Mouse (Mus musculus) hindbrain, embryonic 10.5 days (tissue): Measurements from ENCODE around the gene Sephs2. TPM values are rescaled to one million over a fixed set of nuclear protein-coding genes. Genes with fewer than 3 reads are reported as not detected.
"Not testable (repeated sequence)": the region's sequence is repeated elsewhere in the genome, so short reads cannot be mapped to it uniquely, and the experiment has no call there.

Experiments used
- DNase-seq: peaks from one replicate; pipeline ENCODE4 v3.0.0-alpha.2; 2017; ENCODE audit warnings: low spot score
- H3K27ac ChIP-seq: fragments of 300-500 bp; sonication (generic); 2 replicates; pipeline ENCODE4 v1.5.1; 2016; ENCODE audit warnings: mild to moderate bottlenecking, moderate library complexity
- H3K27me3 ChIP-seq: fragments of 300-500 bp; sonication (generic); 2 replicates; pipeline ENCODE4 v1.6.1; 2016; ENCODE audit warnings: mild to moderate bottlenecking; ENCODE audit not compliant: poor library complexity, insufficient read depth, severe bottlenecking
- H3K36me3 ChIP-seq: fragments of 300-500 bp; sonication (generic); 2 replicates; pipeline ENCODE4 v1.6.1; 2016; ENCODE audit warnings: mild to moderate bottlenecking, moderate library complexity
- H3K4me1 ChIP-seq: fragments of 300-500 bp; sonication (generic); replicated peaks from 2 replicates; pipeline ENCODE4 v1.6.1; 2016; ENCODE audit warnings: mild to moderate bottlenecking
- H3K4me3 ChIP-seq: fragments of 300-500 bp; sonication (generic); 2 replicates; pipeline ENCODE4 v1.5.1; 2016; ENCODE audit warnings: mild to moderate bottlenecking, moderate library complexity
- H3K9me3 ChIP-seq: fragments of 300-500 bp; sonication (generic); 2 replicates; pipeline ENCODE4 v1.6.1; 2016; ENCODE audit warnings: mild to moderate bottlenecking, moderate library complexity
- WGBS: fragments of 180-500 bp; shearing (Covaris S2); methylation state at CpG from one replicate; pipeline ENCODE4 v1.1.7; 2016; 5-methylcytosine and 5-hydroxymethylcytosine counted together
- polyA plus RNA-seq: library from polyadenylated mRNA; unstranded; fragments of >200 nt; fragmentation: Nextera tagmentation; extraction: Ambion mirVana; gene quantifications from 2 replicates; pipeline ENCODE4 v1.2.1, GENCODE M21; 2016

Gene Sephs2
- polyA plus RNA-seq, 1 experiment from 2014 or later: 69.8 TPM

- Histone ChIP-seq H3K4me1 (peaks cover 24% of the 10 kb centered on the region), H3K27ac (no peak overlapping the region), H3K4me3 (no peak overlapping the region), H3K9me3 (no peaks in the 10 kb centered on the region), H3K27me3 (no peaks in the 10 kb centered on the region), H3K36me3 (peaks cover 16% of the 10 kb centered on the region)
- 86% methylated on average over 10 of the region's 10 CpGs for WGBS
- no peak for DNase-seq
Measured at GRCm38 (mm10) chr7:127262218-127262961, 11.5 kb downstream of the Sephs2 start.

DNA sequence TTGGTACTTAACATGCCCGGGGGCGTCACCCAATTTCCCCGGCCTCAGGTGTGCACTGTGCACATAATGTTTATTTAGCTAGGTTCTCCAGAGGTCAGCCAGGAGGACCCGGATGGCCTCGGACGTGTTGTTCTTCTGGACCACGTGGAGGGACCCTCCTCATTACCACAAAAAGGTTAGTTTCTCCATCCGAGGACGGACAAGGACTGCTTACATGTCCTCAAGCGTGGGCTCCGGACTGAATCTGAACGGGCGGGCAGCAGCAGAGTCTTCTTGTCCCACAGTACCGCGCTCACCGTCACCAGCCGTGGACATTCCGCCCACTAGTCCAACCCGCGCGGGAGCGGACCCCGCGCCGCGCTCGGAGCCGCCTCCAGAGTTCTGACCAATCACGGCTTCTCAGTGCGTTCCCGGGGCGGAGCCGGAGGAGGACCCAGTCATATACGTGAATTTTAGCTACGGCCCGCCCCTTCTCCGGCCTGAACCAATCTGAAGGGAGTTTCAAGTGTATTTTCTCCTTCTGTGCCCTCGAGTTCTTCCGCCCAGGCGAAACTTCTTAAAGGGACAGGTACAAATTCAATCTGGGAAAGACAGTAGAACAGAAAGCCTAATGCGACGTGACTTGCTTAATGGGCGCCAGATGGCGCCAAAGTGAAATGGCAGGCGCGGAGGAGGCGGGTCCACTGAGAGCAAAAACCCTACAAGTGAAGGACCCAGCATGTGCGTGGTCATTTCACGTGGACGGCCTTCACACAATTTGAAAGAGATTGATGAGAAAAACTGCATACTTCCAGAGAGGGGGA, 13.3 kb downstream of the Sephs2 start, which contains the start of gene Dctpp1:
Dctpp1 (minus strand) TSS at position 401 of the 803 bp plus-strand sequence.
- peaks cover 24% of the 10 kb centered on the region for H3K4me1 ChIP-seq
- DNase-seq: peak; percentile 98
- peak within 1 kb of the TSS; percentile 88 for H3K27ac ChIP-seq
- H3K36me3 ChIP-seq: peaks cover 34% of the 10 kb centered on the region
- no peaks in the 10 kb centered on the region for H3K27me3 ChIP-seq
- H3K9me3 ChIP-seq: no peaks in the 10 kb centered on the region
- peak within 1 kb of the TSS; percentile 72 for H3K4me3 ChIP-seq
- WGBS: under 1% methylated on average over 50 of the region's 50 CpGs

DNA sequence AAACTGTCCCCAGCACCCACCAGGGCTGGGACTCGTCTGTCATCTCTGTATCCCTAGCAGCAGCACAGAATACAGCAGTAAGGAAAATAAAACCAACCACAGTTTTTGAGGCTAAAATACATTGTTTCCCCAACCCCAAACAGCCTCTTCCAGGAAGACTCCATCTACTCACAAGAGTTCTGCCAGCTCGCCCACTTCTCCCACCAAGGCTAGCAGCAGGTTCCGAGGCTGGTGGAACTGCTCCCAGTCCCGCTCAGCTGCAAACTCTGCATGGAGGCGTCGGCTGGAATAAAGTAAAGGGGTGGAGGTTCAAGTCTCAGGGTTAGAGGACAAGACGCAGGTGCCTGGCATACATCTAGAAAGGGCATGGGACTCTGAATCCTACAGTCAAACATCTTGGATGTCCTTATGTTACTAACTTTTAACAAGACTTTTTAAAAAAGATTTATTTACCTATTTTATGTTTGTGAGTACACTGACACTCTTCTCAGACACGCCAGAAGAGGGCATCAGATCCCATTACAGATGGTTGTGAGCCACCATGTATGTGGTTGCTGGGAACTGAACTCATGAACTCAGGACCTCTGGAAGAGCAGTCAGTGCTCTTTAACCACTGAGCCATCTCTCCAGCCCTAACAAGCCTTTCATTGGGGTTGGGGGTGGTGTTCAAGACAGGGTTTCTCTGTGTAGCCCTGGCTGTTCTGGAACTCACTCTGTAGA, 14.5 kb downstream of the Sephs2 start:
- Histone ChIP-seq H3K36me3 (peaks cover 36% of the 10 kb centered on the region), H3K4me1 (peaks cover 33% of the 10 kb centered on the region), H3K27ac (peak overlapping the region; percentile 88), H3K9me3 (no peaks in the 10 kb centered on the region), H3K4me3 (peak overlapping the region; percentile 72), H3K27me3 (no peaks in the 10 kb centered on the region)
- 76% methylated on average over 8 of the region's 8 CpGs for WGBS
- no peak for DNase-seq

GRCm38 (mm10) chr7:127256518-127256917, 17.3 kb downstream of the Sephs2 start:
- 92% methylated on average over 5 of the region's 5 CpGs for WGBS
- DNase-seq: no peak
- Histone ChIP-seq H3K4me1 (peaks cover 40% of the 10 kb centered on the region), H3K9me3 (no peaks in the 10 kb centered on the region), H3K27ac (no peak overlapping the region), H3K4me3 (no peak overlapping the region), H3K27me3 (no peaks in the 10 kb centered on the region), H3K36me3 (peaks cover 44% of the 10 kb centered on the region)

GRCm38 (mm10) chr7:127255965-127256364, 17.9 kb downstream of the Sephs2 start:
- Histone ChIP-seq H3K4me1 (peaks cover 35% of the 10 kb centered on the region), H3K27ac (no peak overlapping the region), H3K27me3 (no peaks in the 10 kb centered on the region), H3K36me3 (peaks cover 48% of the 10 kb centered on the region), H3K9me3 (no peaks in the 10 kb centered on the region), H3K4me3 (no peak overlapping the region)
- WGBS: 87% methylated on average over 2 of the region's 2 CpGs
- DNase-seq: no peak

- H3K9me3 ChIP-seq: no peaks in the 10 kb centered on the region
- peak overlapping the region; percentile 91 for H3K27ac ChIP-seq
- H3K27me3 ChIP-seq: no peaks in the 10 kb centered on the region
- H3K36me3 ChIP-seq: peaks cover 56% of the 10 kb centered on the region
- peaks cover 31% of the 10 kb centered on the region for H3K4me1 ChIP-seq
- WGBS: 38% methylated on average over 4 of the region's 4 CpGs
- no peak for DNase-seq
- H3K4me3 ChIP-seq: peak overlapping the region; percentile 65
Measured at GRCm38 (mm10) chr7:127255008-127255407, 18.8 kb downstream of the Sephs2 start.

DNA sequence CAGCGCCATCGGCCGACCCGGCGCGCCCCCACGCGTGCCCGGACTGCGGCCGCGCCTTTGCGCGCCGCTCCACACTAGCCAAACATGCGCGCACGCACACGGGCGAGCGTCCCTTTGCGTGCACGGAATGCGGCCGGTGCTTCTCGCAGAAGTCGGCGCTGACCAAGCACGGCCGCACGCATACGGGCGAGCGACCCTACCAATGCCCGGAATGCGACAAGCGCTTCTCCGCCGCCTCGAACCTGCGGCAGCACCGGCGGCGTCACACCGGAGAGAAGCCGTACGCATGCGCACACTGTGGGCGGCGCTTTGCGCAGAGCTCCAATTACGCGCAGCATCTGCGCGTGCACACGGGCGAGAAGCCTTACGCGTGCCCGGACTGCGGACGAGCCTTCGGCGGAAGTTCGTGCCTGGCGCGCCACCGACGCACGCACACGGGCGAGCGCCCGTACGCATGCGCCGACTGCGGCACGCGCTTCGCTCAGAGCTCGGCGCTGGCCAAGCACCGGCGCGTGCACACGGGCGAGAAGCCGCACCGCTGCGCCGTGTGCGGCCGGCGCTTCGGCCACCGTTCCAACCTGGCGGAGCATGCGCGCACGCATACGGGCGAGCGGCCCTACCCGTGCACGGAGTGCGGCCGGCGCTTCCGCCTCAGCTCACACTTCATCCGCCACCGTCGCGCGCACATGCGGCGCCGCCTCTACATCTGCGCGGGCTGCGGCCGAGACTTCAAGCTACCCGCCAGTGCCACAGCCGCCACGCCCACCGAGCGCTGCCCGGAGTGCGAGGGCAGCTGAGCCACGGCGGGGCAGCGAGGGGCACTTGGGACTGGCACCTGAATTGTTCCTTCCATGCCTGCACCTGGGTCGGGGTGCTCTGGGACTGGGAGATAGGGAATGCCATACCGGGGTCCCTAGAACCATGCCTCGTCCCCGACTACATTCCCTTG, 19.8 kb downstream of the Sephs2 start:
- Histone ChIP-seq H3K4me3 (peak overlapping the region; percentile 65), H3K27me3 (no peaks in the 10 kb centered on the region), H3K27ac (peak overlapping the region; percentile 91), H3K4me1 (peaks cover 22% of the 10 kb centered on the region), H3K9me3 (no peaks in the 10 kb centered on the region), H3K36me3 (peaks cover 65% of the 10 kb centered on the region)
- 1% methylated on average over 136 of the region's 136 CpGs for WGBS
- DNase-seq: peak; percentile 94

GRCm38 (mm10) chr7:127253341-127253740, 20.5 kb downstream of the Sephs2 start:
- Histone ChIP-seq H3K27me3 (no peaks in the 10 kb centered on the region), H3K4me1 (peaks cover 16% of the 10 kb centered on the region), H3K27ac (peak overlapping the region; percentile 91), H3K36me3 (peaks cover 64% of the 10 kb centered on the region), H3K9me3 (no peaks in the 10 kb centered on the region), H3K4me3 (peak overlapping the region; percentile 65)
- WGBS: 84% methylated on average over 6 of the region's 6 CpGs
- no peak for DNase-seq

- H3K27me3 ChIP-seq: no peaks in the 10 kb centered on the region
- WGBS: 86% methylated on average over 2 of the region's 2 CpGs
- H3K36me3 ChIP-seq: peaks cover 64% of the 10 kb centered on the region
- no peak overlapping the region for H3K27ac ChIP-seq
- no peaks in the 10 kb centered on the region for H3K9me3 ChIP-seq
- H3K4me1 ChIP-seq: peaks cover 16% of the 10 kb centered on the region
- DNase-seq: peak; percentile 27
- H3K4me3 ChIP-seq: no peak overlapping the region
Measured at GRCm38 (mm10) chr7:127252414-127252813, 21.4 kb downstream of the Sephs2 start.

- H3K9me3 ChIP-seq, H3K27me3 ChIP-seq, H3K4me3 ChIP-seq, H3K27ac ChIP-seq, DNase-seq: not testable (repeated sequence)
- H3K36me3 ChIP-seq: peaks cover 62% of the 10 kb centered on the region
- peaks cover 29% of the 10 kb centered on the region for H3K4me1 ChIP-seq
- 92% methylated on average over 8 of the region's 8 CpGs for WGBS
Measured at GRCm38 (mm10) chr7:127250511-127250910, 23.3 kb downstream of the Sephs2 start.

DNA sequence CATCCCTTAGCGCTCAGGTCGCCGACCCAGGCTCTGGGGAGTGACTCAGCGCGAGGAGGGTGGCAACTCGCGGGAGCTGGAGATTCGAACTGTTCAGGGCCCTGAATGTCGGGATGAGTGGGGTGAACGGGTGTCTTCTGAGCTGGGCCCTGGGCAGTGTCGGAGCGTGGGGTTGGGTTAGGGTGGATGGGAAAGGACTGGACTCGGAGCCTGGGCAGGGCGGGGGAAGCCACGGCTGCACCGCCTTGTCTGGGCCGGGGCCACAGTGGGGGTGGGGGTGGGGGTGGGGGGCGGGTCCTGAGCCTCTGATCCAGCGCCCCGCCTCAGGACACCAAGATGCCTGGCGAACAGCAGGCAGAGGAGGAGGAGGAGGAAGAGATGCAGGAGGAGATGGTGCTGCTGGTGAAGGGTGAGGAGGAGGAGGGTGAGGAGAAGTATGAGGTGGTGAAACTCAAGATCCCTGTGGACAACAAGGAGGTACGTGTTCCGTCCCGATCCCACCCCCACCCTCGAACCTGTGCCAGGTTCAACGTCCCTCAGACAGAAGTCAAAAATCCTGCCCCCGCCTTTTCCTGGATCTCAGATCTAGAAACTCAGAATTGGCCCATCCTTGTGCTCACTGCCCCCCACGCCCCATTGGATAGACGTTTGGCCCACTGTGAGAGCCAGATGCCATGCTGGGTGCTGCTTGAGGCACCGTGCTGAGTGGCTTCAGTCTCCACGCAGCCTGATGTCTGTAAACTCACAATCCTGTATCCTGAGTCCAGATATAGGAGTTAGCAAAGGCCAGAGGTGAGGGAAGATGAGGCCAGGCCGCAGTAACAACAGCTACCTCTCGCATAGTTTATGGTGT, 29.0 kb downstream of the Sephs2 start:
- peaks cover 35% of the 10 kb centered on the region for H3K4me1 ChIP-seq
- peaks cover 49% of the 10 kb centered on the region for H3K36me3 ChIP-seq
- no peaks in the 10 kb centered on the region for H3K27me3 ChIP-seq
- peak overlapping the region; percentile 97 for H3K27ac ChIP-seq
- H3K9me3 ChIP-seq: 0 out of 2 replicates have a peak, but pooled peaks cover 3% of the 10 kb centered on the region
- DNase-seq: no peak
- H3K4me3 ChIP-seq: peak overlapping the region; percentile 86
- WGBS: 11% methylated on average over 33 of the region's 33 CpGs
